Mouse (Mus musculus): Measurements from ENCODE around the gene Naa38.
"Not testable (repeated sequence)": the region's sequence is repeated elsewhere in the genome, so short reads cannot be mapped to it uniquely, and the experiment has no call there.

Naa38 gene

GRCm38 (mm10) chr11:69395235-69395633 is at the start of gene Naa38, which contains the start of gene Cyb5d1:
TSS of gene Naa38 (plus strand) at chr11:69395487.
TSS of gene Cyb5d1 (minus strand) at chr11:69395631.
- DNase-seq (ENCODE audit: extremely low read depth, low read depth, low spot score), result not testable (repeated sequence)

GRCm38 (mm10) chr11:69346441-69346840 is 48.8 kb upstream of the Naa38 start:
- DNase-seq (ENCODE audit: extremely low read depth, low read depth, low spot score), result no peak

- DNase-seq (ENCODE audit: extremely low read depth, low read depth, low spot score), result no peak
Observed at GRCm38 (mm10) chr11:69356544-69356943, 38.7 kb upstream of the Naa38 start.

- no peak for DNase-seq (ENCODE audit: extremely low read depth, low read depth, low spot score)
Observed at GRCm38 (mm10) chr11:69357690-69358089, 37.6 kb upstream of the Naa38 start.

GRCm38 (mm10) chr11:69362021-69362420 is 33.3 kb upstream of the Naa38 start:
- DNase-seq (ENCODE audit: extremely low read depth, low read depth, low spot score), result no peak

GRCm38 (mm10) chr11:69362479-69362878 is 32.8 kb upstream of the Naa38 start:
- DNase-seq (ENCODE audit: extremely low read depth, low read depth, low spot score), result no peak

GRCm38 (mm10) chr11:69364376-69364775 is 30.9 kb upstream of the Naa38 start:
- DNase-seq (ENCODE audit: extremely low read depth, low read depth, low spot score), result no peak

- peak; percentile 77 for DNase-seq (ENCODE audit: extremely low read depth, low read depth, low spot score)
Observed at GRCm38 (mm10) chr11:69364910-69365309, 30.4 kb upstream of the Naa38 start.

GRCm38 (mm10) chr11:69365722-69366121 is 29.6 kb upstream of the Naa38 start:
- peak; percentile 81 for DNase-seq (ENCODE audit: extremely low read depth, low read depth, low spot score)

GRCm38 (mm10) chr11:69366157-69366854 is 29.0 kb upstream of the Naa38 start:
- DNase-seq (ENCODE audit: extremely low read depth, low read depth, low spot score), result peak; percentile 83

- no peak for DNase-seq (ENCODE audit: extremely low read depth, low read depth, low spot score)
Observed at GRCm38 (mm10) chr11:69366855-69367615, 28.3 kb upstream of the Naa38 start.

GRCm38 (mm10) chr11:69367616-69368355 is 27.5 kb upstream of the Naa38 start:
- no peak for DNase-seq (ENCODE audit: extremely low read depth, low read depth, low spot score)

- DNase-seq (ENCODE audit: extremely low read depth, low read depth, low spot score), result no peak
Observed at GRCm38 (mm10) chr11:69368356-69369214, 26.7 kb upstream of the Naa38 start.

GRCm38 (mm10) chr11:69369215-69369989 is 25.9 kb upstream of the Naa38 start, which contains the start of gene Chd3:
TSS of gene Chd3 (minus strand) at chr11:69369406.
- no peak for DNase-seq (ENCODE audit: extremely low read depth, low read depth, low spot score)

GRCm38 (mm10) chr11:69369990-69370816 is 25.1 kb upstream of the Naa38 start:
- no peak for DNase-seq (ENCODE audit: extremely low read depth, low read depth, low spot score)

- DNase-seq (ENCODE audit: extremely low read depth, low read depth, low spot score), result peak; percentile 42
Observed at GRCm38 (mm10) chr11:69370817-69371215, 24.5 kb upstream of the Naa38 start.

GRCm38 (mm10) chr11:69371601-69372000 is 23.7 kb upstream of the Naa38 start:
- no peak for DNase-seq (ENCODE audit: extremely low read depth, low read depth, low spot score)

- DNase-seq (ENCODE audit: extremely low read depth, low read depth, low spot score), result no peak
Observed at GRCm38 (mm10) chr11:69372056-69372779, 23.1 kb upstream of the Naa38 start.

Data from fat pad, adult 2 months (tissue).